Mouse (Mus musculus) limb, embryonic 12.5 days (tissue): ENCODE measurements around the gene Crxos. TPM values are rescaled to one million over a fixed set of nuclear protein-coding genes. Genes with fewer than 3 reads are reported as not detected.
"Not testable (repeated sequence)": the region's sequence is repeated elsewhere in the genome, so short reads cannot be mapped to it uniquely, and the experiment has no call there.

Experiments used
- ATAC-seq: fragments of 200-750 bp; cut with Nextera tagmentation; 2 replicates; pipeline ENCODE4 v1.8.0; 2017; ENCODE audit warnings: low read depth, moderate TSS enrichment; ENCODE audit not compliant: insufficient number of reproducible peaks, insufficient read depth, low FRiP score, low TSS enrichment
- H3K27ac ChIP-seq: fragments of 300-500 bp; sonication (generic); 2 replicates; pipeline ENCODE4 v1.5.1; 2016; ENCODE audit warnings: mild to moderate bottlenecking, moderate library complexity
- H3K27me3 ChIP-seq: fragments of 300-500 bp; sonication (generic); 2 replicates; pipeline ENCODE4 v1.6.1; 2016; ENCODE audit warnings: mild to moderate bottlenecking, moderate library complexity
- H3K36me3 ChIP-seq: fragments of 300-500 bp; sonication (generic); 2 replicates; pipeline ENCODE4 v1.6.1; 2016; ENCODE audit warnings: mild to moderate bottlenecking, moderate library complexity
- H3K4me1 ChIP-seq: fragments of 300-500 bp; sonication (generic); replicated peaks from 2 replicates; pipeline ENCODE4 v1.6.1; 2016
- H3K4me2 ChIP-seq: fragments of 300-500 bp; sonication (generic); 2 replicates; pipeline ENCODE4 v1.6.1; 2016; ENCODE audit warnings: mild to moderate bottlenecking, moderate library complexity
- H3K4me3 ChIP-seq: fragments of 300-500 bp; sonication (generic); replicated peaks from 2 replicates; pipeline ENCODE4 v1.5.1; 2016; ENCODE audit warnings: mild to moderate bottlenecking
- H3K9ac ChIP-seq: fragments of 300-500 bp; sonication (generic); replicated peaks from 2 replicates; pipeline ENCODE4 v1.6.1; 2016; ENCODE audit warnings: mild to moderate bottlenecking, moderate library complexity
- H3K9me3 ChIP-seq: fragments of 300-500 bp; sonication (generic); 2 replicates; pipeline ENCODE4 v1.6.1; 2016; ENCODE audit warnings: mild to moderate bottlenecking, moderate library complexity
- WGBS: fragments of 180-500 bp; shearing (Covaris S2); methylation state at CpG from one replicate; pipeline ENCODE4 v1.1.7; 2016; 5-methylcytosine and 5-hydroxymethylcytosine counted together
- polyA plus RNA-seq: library from polyadenylated mRNA; unstranded; fragments of >200 nt; fragmentation: Nextera tagmentation; extraction: Ambion mirVana; gene quantifications from 2 replicates; pipeline ENCODE4 v1.2.1, GENCODE M21; 2016

Crxos gene
- polyA plus RNA-seq, 1 experiment from 2014 or later = not detected

DNA sequence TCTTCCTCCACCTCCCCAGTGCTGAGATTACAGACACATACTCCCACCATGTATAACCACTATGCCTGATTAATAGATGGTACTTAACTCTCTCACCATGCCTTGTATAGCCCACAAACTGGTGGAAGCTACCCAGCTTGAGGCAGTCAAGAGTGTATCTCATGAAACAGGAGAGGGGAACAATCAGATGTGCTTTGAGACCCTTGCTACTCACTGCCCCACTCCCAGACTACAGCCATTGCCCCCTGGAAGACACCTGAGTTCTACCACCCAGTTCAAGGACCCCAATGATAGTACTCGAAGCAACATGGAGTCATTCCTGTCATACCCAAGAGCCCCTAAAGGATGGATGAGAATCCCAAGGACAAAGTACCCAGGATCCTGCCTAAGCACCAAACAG lies 24.2 kb downstream of the Crxos start:
- H3K27me3 ChIP-seq = no peaks in the 10 kb centered on the region
- no peaks in the 10 kb centered on the region for H3K4me1 ChIP-seq
- H3K9me3 ChIP-seq = no peaks in the 10 kb centered on the region
- WGBS = 84% methylated on average over 1 of the region's 1 CpGs
- no peaks in the 10 kb centered on the region for H3K36me3 ChIP-seq
- H3K4me3 ChIP-seq = no peak overlapping the region
- no peak overlapping the region for H3K27ac ChIP-seq
- no peak for ATAC-seq
- no peak overlapping the region for H3K4me2 ChIP-seq
- H3K9ac ChIP-seq = no peak overlapping the region

DNA sequence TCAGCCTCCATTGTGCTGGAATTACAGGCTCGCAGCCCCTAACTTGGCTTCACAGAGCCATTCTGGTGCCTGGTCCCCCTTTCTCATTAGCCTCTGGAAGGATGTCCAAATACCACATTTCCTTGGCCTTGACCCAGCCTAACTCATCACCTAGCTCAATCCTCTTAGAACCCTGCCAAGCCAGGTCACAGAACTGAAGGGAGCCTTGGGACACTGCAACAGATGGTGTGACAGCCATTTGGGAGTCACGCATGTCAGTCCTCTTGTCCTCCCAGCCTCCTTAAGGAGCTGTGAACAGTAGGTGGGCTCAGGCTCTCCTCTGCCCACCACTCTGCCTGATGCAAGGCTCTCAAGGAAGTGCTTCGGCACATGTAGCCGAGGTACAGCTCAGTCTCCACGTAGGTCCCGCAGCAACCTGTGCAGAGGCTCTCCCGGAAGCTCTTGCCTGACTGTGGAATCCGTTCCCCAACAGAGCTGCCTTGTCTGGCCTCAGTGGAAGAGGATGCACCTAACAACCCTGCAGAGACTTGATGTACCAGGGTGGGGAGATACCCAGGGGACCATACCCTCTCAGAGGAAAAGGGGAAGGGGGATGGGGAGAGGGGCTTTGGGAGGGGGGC lies 25.7 kb downstream of the Crxos start:
- H3K4me1 ChIP-seq = no peaks in the 10 kb centered on the region
- no peaks in the 10 kb centered on the region for H3K36me3 ChIP-seq
- H3K4me3 ChIP-seq = no peak overlapping the region
- no peaks in the 10 kb centered on the region for H3K27me3 ChIP-seq
- ATAC-seq = no peak
- 78% methylated on average over 8 of the region's 8 CpGs for WGBS
- no peak overlapping the region for H3K4me2 ChIP-seq
- H3K9ac ChIP-seq = no peak overlapping the region
- no peaks in the 10 kb centered on the region for H3K9me3 ChIP-seq
- H3K27ac ChIP-seq = no peak overlapping the region

DNA sequence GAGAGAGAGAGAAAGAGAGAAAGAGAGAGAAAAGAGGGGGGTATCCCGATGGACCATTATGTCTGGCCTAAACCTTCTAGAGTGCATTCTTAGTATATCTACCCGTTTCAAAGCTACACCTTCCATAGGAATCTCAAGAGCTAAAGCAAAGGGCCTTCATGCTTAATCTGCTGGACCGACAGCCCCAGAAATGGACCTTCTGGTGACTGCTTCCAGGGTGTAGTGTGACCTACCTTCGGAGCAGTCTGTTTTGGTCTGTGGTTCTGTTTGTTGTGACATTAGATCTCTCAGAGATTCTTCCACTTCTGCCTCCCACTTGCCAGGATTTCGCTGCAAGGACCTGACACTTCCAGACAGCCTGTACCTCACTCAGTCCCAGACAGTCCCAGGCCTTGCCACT lies 28.1 kb downstream of the Crxos start:
- H3K4me3 ChIP-seq = no peak overlapping the region
- H3K9me3 ChIP-seq = no peaks in the 10 kb centered on the region
- no peaks in the 10 kb centered on the region for H3K4me1 ChIP-seq
- no peak overlapping the region for H3K27ac ChIP-seq
- H3K27me3 ChIP-seq = no peaks in the 10 kb centered on the region
- no peaks in the 10 kb centered on the region for H3K36me3 ChIP-seq
- no peak for ATAC-seq
- no peak overlapping the region for H3K9ac ChIP-seq
- no peak overlapping the region for H3K4me2 ChIP-seq
- WGBS = 80% methylated on average over 5 of the region's 5 CpGs

DNA sequence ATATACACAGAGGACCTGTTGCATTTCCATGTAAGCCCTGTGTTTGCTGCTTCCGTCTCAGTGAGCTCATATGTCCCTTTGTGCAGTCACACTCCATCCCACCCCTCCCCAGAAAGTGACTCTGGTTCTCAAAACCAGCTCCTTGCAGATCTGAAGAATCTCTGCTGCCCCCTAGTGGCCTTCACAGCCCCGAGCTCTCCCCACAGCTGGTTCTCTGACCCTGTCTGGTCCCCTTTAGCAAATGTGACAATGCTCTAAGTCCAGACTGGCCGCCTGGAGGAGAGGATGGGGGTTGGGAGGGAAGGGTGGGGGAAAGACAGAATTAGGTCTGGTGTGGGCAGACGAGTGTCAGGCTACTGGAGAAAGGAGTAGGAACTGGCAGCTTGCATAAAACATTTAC lies 29.8 kb downstream of the Crxos start:
- peaks cover 6% of the 10 kb centered on the region for H3K36me3 ChIP-seq
- WGBS = 2% methylated on average over 4 of the region's 4 CpGs
- H3K4me3 ChIP-seq = no peak overlapping the region
- H3K27me3 ChIP-seq = no peaks in the 10 kb centered on the region
- H3K9ac ChIP-seq = no peak overlapping the region
- H3K4me2 ChIP-seq = no peak overlapping the region
- peak; percentile 64; the same call in 1 of the 2 replicates for ATAC-seq
- no peak overlapping the region for H3K27ac ChIP-seq
- no peaks in the 10 kb centered on the region for H3K9me3 ChIP-seq
- no peaks in the 10 kb centered on the region for H3K4me1 ChIP-seq

DNA sequence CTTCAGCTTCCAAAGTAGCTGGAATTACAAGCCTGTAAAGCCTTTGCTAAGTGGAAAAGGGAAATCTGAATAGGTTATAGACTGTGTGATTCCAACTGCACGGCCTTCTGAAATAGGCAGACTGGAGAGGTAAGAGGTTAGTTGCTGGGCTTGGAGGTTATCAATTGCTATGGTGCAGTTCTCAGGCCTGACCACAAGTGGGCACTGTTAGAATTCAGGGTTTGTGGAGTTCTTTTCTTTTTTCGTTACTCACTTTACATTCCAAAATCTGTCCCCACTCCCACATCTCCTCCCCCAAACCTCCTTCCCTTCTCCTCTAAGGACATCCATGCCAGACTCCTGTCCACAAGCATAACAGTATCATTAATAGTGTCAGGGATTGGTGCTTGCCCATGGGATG lies 31.8 kb downstream of the Crxos start:
- no peak overlapping the region for H3K9ac ChIP-seq
- no peak overlapping the region for H3K4me3 ChIP-seq
- no peaks in the 10 kb centered on the region for H3K4me1 ChIP-seq
- no peak overlapping the region for H3K4me2 ChIP-seq
- H3K36me3 ChIP-seq = peaks cover 24% of the 10 kb centered on the region
- WGBS = 40% methylated on average over 2 of the region's 2 CpGs
- ATAC-seq = no peak
- no peaks in the 10 kb centered on the region for H3K9me3 ChIP-seq
- H3K27me3 ChIP-seq = no peaks in the 10 kb centered on the region
- no peak overlapping the region for H3K27ac ChIP-seq

- Histone ChIP-seq H3K4me3 (no peak overlapping the region), H3K4me2 (no peak overlapping the region), H3K36me3 (peaks cover 29% of the 10 kb centered on the region), H3K27ac (no peak overlapping the region), H3K4me1 (no peaks in the 10 kb centered on the region), H3K27me3 (no peaks in the 10 kb centered on the region), H3K9ac (no peak overlapping the region), H3K9me3 (no peaks in the 10 kb centered on the region)
- WGBS = 81% methylated on average over 2 of the region's 2 CpGs
- ATAC-seq = no peak
Measured at GRCm38 (mm10) chr7:15914751-15915150, 32.3 kb downstream of the Crxos start.

DNA sequence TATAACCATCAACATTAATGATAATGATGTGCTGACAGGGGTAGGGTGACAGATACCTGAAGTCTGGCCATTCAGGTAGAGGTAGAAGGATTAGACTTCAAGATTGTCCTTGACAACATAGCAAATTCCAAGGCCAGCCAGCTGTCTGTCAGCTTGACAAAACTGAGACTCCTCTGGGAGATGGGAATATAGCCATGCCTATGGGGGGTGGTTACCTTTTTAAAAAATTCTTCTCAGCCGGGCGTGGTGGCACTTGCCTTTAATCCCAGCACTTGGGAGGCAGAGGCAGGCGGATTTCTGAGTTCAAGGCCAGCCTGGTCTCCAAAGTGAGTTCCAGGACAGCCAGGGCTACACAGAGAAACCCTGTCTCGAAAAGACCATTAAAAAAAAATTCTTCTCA lies 33.3 kb downstream of the Crxos start:
- ATAC-seq, H3K9ac ChIP-seq, H3K4me2 ChIP-seq, H3K27me3 ChIP-seq, H3K4me1 ChIP-seq, H3K9me3 ChIP-seq, H3K27ac ChIP-seq, H3K4me3 ChIP-seq: not testable (repeated sequence)
- WGBS = 89% methylated on average over 4 of the region's 4 CpGs
- H3K36me3 ChIP-seq = peaks cover 36% of the 10 kb centered on the region

GRCm38 (mm10) chr7:15916134-15916723 lies 33.8 kb downstream of the Crxos start:
- Histone ChIP-seq H3K27me3 (no peaks in the 10 kb centered on the region), H3K9ac (no peak overlapping the region), H3K4me3 (no peak overlapping the region), H3K4me1 (peaks cover 11% of the 10 kb centered on the region), H3K36me3 (peaks cover 36% of the 10 kb centered on the region), H3K4me2 (no peak overlapping the region), H3K27ac (no peak overlapping the region), H3K9me3 (no peaks in the 10 kb centered on the region)
- no peak for ATAC-seq
- 90% methylated on average over 3 of the region's 3 CpGs for WGBS

GRCm38 (mm10) chr7:15916996-15917395 lies 34.6 kb downstream of the Crxos start:
- Histone ChIP-seq H3K27ac (no peak overlapping the region), H3K27me3 (no peaks in the 10 kb centered on the region), H3K4me3 (no peak overlapping the region), H3K4me2 (no peak overlapping the region), H3K4me1 (peaks cover 13% of the 10 kb centered on the region), H3K36me3 (peaks cover 36% of the 10 kb centered on the region), H3K9me3 (no peaks in the 10 kb centered on the region), H3K9ac (no peak overlapping the region)
- 82% methylated on average over 4 of the region's 4 CpGs for WGBS
- no peak for ATAC-seq

GRCm38 (mm10) chr7:15918371-15918770 lies 36.0 kb downstream of the Crxos start:
- no peak overlapping the region for H3K4me3 ChIP-seq
- ATAC-seq = no peak
- H3K9ac ChIP-seq = no peak overlapping the region
- H3K36me3 ChIP-seq = peaks cover 36% of the 10 kb centered on the region
- no peaks in the 10 kb centered on the region for H3K9me3 ChIP-seq
- no peaks in the 10 kb centered on the region for H3K27me3 ChIP-seq
- H3K4me2 ChIP-seq = no peak overlapping the region
- peaks cover 16% of the 10 kb centered on the region for H3K4me1 ChIP-seq
- H3K27ac ChIP-seq = no peak overlapping the region

GRCm38 (mm10) chr7:15919947-15920346 lies 37.5 kb downstream of the Crxos start:
- Histone ChIP-seq H3K27ac (no peak overlapping the region), H3K9me3 (no peaks in the 10 kb centered on the region), H3K4me2 (peak overlapping the region; percentile 65; the same call in 1 of the 2 replicates), H3K9ac (no peak overlapping the region), H3K4me1 (peaks cover 16% of the 10 kb centered on the region), H3K36me3 (peaks cover 36% of the 10 kb centered on the region), H3K4me3 (0 out of 2 replicates have a peak overlapping the region, but pooled peaks have one; percentile 51), H3K27me3 (no peaks in the 10 kb centered on the region)
- no peak for ATAC-seq
- 93% methylated on average over 9 of the region's 9 CpGs for WGBS

GRCm38 (mm10) chr7:15920645-15921190 lies 38.3 kb downstream of the Crxos start:
- Histone ChIP-seq H3K36me3 (peaks cover 36% of the 10 kb centered on the region), H3K4me2 (peak overlapping the region; percentile 65), H3K4me3 (peak overlapping the region; percentile 51), H3K9me3 (no peaks in the 10 kb centered on the region), H3K9ac (peak overlapping the region; percentile 58), H3K27ac (no peak overlapping the region), H3K27me3 (no peaks in the 10 kb centered on the region), H3K4me1 (peaks cover 16% of the 10 kb centered on the region)
- WGBS = 88% methylated on average over 6 of the region's 6 CpGs
- no peak for ATAC-seq
